ENCODE assay signal across 16 mouse cellular contexts in genomic region chr2:137759455-137759854, GRCm38 (mm10).
"Had no signal": no experiment of that assay in that cellular context is flagged by ENCODE, and none has a peak within 500 bp of the region (broad histone marks: within the 10 kb centered on the region; RNA-seq: fewer than 3 reads in every experiment).

No protein-coding gene starts in this region.

- H3K9me3 ChIP-seq: neural tube, embryonic 13.5 days; neural tube, embryonic 15.5 days; stomach, embryonic 15.5 days had no signal

- H3K4me2 ChIP-seq: neural tube, embryonic 13.5 days; neural tube, embryonic 15.5 days; stomach, embryonic 15.5 days had no signal

- H3K4me3 ChIP-seq: neural tube, embryonic 13.5 days; neural tube, embryonic 15.5 days; stomach, embryonic 15.5 days had no signal

- H3K27ac ChIP-seq: neural tube, embryonic 13.5 days; neural tube, embryonic 15.5 days; stomach, embryonic 15.5 days; stomach, postnatal 0 days had no signal

- DNase-seq: retina, postnatal 1 day; right cerebral cortex, adult 18-20 months; right cerebral cortex, postnatal 14 days; right cerebral cortex, postnatal 25 days; right cerebral cortex, postnatal 4 days; spleen, adult 18-20 months; thymus, adult 18-20 months; thymus, adult 2 months; thymus, postnatal 14 days; thymus, postnatal 25 days; thymus, postnatal 36 days; thymus, postnatal 4 days had no signal

- H3K36me3 ChIP-seq: neural tube, embryonic 13.5 days; neural tube, embryonic 15.5 days; stomach, embryonic 15.5 days had no signal

- H3K27me3 ChIP-seq: neural tube, embryonic 13.5 days; neural tube, embryonic 15.5 days; stomach, embryonic 15.5 days had no signal

- H3K9ac ChIP-seq: neural tube, embryonic 13.5 days; neural tube, embryonic 15.5 days; stomach, embryonic 15.5 days had no signal
